Mouse (Mus musculus): ENCODE measurements at regions not wholly inside any gene's neighbourhood (a gene's known extent, or its start where the extent isn't known, plus 50 kb on each side); places are given as distances from the start of the nearest gene placed in this dataset.
A peak's percentile ranks its signal among the peaks of the same experiment; 100 is the strongest.
"Not testable (repeated sequence)": the region's sequence is repeated elsewhere in the genome, so short reads cannot be mapped to it uniquely, and the experiment has no call there.

DNA sequence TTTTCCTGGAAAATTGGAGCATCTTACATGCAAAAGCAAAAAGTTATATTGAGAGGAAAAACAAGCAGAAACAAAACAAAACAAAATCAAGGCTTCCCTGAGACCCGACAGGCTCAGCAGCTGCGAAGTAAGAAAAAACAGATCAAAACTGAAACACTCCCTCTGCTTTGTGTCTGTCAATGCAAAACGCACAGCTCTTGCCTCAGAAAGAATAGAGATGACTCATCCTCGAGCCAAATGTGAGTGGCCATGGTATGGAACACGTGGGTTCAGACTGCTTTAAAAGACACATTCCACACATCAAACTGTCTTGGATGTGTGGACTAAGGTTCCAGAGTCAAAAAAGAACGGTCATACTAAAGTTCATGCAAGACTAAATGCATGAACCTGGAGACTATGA, 163.3 kb upstream of the Fer start:
- DNase-seq (ENCODE audit: low spot score in 2 of 2), result no peak

- no peak for DNase-seq (ENCODE audit: low spot score in 2 of 2)
Measured at GRCm38 (mm10) chr17:63704991-63705390, 157.9 kb upstream of the Fer start.

DNA sequence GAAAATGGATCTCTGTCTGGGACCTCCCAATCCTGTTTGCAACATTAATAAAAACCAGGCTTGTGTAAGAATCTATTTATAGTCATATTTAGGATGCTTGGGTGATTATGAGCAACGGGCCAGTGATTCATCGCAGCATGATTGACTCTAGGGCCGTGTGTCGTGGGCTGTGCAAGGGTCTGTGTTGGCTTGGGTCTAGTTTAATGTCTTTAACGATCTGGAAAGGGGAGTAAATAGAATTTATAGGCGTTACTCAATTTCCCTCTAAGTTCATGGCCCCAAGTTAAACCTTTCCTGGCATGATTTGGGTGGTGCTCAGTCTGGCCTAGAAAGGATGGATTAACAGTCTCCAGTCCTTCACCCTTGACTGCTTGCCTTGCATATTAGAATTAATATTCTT, 149.9 kb upstream of the Fer start:
- no peak for DNase-seq (ENCODE audit: low spot score in 2 of 2)

DNA sequence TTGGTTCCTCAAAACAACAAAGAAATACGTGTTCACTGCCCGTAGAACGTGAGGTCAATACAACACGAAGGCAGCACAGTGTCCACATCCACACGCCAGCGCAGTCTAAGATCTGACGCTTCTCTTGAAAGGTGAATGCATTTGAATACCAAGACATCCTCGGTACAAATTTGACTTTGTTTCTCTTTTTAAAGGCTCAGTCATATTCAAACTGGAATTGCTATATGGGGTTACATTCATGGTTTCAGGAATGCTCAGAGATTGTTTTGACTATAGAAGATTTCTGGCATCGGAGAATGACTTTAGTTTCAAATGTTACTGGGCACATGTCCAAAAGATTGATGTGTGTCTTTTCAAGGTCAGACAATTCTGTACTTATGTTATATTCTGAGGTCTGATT, 147.2 kb upstream of the Fer start:
- DNase-seq (ENCODE audit: low spot score in 2 of 2), result no peak

DNA sequence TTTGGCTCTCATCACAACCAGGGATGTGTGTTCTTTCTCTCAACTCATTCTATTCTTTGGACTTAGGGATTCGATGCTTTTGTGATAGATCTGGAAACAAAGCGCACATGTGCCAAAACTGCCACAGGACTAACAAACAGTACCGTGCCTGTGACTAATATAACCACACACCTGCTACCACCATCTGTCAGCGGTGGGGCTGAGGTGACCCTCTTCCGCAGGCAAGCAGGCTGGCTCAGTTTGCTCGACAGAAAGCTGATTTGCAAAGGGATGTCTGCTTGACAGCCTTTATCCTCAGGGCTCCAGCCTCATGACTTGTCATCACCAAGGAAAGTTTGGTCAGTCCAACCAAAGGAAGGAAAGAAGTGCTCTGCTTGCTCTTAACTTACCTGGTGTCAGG, 146.7 kb upstream of the Fer start:
- peak; percentile 6 to 18 for DNase-seq (ENCODE audit: low spot score in 2 of 2)

DNA sequence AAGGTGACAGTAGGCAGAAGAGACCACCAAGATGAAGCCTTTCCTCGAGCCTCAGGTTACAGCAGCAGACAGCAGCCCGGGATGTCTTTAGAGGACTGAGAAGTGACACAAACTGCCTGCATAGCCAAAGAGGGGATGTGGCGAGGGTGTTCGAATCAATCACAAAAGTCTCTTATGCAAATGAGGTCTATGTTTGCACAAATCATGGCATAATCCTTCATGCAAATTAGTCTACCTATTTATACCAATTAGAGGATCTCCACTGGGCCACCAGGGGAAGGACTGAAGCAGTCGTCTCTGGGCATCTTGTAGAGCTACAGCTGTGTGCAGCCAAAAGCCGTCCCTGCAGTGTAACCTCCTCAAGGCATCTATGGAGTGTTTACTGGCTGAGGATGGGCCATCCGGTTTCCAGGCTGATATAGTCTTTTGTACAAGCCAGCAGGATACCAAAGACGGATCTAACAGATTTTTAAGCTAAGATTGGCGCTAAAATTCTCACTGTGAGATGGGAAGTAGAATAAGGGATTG, 145.7 kb upstream of the Fer start:
- DNase-seq (ENCODE audit: low spot score in 2 of 2), result no peak

DNA sequence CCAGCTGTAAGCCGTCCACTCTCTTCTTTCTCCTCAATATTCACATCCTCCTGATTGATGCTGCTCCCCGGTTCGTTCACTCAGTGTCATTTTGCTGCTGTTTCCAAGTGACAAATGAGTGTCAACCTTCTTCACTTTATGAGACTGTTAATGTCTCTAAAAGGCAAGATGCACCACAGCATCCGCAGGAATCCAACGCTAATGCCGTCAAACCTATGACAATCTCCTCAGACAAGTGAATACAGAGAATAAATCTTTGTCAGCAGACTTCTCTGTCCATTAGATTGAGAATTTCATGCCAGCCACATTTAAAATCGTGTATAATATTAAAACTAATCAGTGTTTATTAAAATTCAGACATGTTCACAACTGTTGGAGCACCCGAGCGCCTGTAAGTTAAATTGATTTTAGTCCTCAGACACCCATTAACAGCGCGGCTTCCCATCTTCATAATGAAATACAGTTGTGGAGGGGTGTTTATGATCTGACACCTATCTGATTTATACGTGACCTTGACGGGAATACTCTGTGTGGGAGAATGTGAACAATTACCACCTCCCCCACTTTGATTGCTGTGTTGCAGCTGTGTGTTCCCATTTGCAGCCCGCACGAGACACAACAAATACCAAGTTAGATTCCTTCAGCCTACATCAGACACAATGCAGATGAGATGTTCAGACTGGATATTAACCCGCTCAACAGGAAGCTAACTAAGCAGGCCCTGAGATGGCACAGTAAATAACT, 143.7 kb upstream of the Fer start:
- DNase-seq (ENCODE audit: low spot score in 2 of 2), result no peak

GRCm38 (mm10) chr17:63719771-63720170, 143.1 kb upstream of the Fer start:
- no peak for DNase-seq (ENCODE audit: low spot score in 2 of 2)

DNA sequence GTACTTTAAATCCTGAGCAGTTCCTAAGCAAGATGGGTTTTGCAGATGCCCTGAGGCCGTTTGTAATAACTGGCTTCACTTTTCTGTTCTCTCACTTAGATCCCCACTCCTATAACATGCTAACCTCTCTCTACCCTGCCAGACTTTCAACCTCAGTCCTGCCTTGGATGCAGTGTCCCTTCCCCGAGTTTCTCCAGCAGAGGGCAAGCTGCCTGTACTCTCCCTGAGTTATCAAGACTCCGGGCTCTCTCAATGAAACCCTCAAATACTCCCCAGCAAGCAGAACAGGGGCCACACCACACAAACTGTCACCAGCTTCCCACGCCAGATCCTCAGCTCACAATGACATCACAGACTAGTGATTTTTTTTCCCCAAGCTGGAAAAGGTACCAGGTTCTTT, 142.0 kb upstream of the Fer start:
- no peak for DNase-seq (ENCODE audit: low spot score in 2 of 2)

- DNase-seq (ENCODE audit: low spot score in 2 of 2), result peak; percentile 8 to 14
Measured at GRCm38 (mm10) chr17:63722434-63723004, 140.3 kb upstream of the Fer start.

- DNase-seq (ENCODE audit: low spot score in 2 of 2), result no peak
Measured at GRCm38 (mm10) chr17:63738206-63738605, 124.7 kb upstream of the Fer start.

DNA sequence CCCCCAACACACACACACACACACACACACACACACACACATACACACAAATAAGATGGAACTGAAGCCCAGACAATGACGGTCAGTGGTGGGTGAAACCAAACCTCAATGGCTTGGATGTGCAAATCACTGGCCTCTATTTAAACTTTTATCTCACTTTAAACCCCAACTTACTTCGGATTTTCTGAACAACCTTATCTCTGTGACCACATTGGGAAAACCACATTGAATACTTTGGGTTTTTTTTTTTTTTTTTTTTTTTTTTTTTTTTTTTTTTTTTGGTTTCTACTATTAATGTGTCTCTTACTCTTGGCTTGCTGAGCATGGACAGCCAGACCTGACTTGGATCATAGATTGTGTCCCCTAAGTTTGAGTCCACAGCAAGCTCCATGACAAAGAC, 123.2 kb upstream of the Fer start:
- DNase-seq (ENCODE audit: low spot score in 2 of 2), result no peak

GRCm38 (mm10) chr17:63749257-63749656, 113.6 kb upstream of the Fer start:
- DNase-seq (ENCODE audit: low spot score in 2 of 2), result not testable (repeated sequence)

GRCm38 (mm10) chr17:63754399-63754798, 108.5 kb upstream of the Fer start:
- DNase-seq (ENCODE audit: low spot score in 2 of 2), result no peak

GRCm38 (mm10) chr17:63757896-63758695, 104.8 kb upstream of the Fer start:
- no peak for DNase-seq (ENCODE audit: low spot score in 2 of 2)

DNA sequence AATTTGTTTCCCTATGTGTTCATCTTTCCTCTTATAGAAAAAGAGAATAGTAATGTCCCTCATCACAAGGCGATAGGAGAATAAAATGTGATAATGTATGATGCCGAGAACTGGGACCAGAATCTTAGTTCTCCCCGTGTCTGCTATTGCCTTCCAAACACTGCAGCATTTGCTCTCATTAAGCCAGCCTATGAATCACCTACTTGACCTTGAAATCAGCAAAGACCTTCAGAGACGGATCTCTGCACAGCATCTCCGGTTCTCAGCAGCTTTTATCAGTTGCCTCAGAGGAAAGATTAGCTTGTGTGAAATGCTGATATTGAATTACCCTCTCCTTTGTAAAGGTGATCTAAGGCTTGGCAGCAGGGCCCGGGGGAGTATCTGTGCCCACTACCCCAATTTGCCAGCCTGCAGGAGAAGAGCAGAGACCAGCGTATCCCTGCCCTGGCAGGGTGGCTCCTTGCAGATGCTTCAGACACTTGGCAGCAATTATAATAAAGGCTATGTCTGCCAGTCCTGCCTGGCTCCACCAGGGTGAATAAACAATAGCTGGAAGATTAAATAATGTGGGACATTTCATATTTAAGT, 104.0 kb upstream of the Fer start:
- no peak for DNase-seq (ENCODE audit: low spot score in 2 of 2)

- no peak for DNase-seq (ENCODE audit: low spot score in 2 of 2)
Measured at GRCm38 (mm10) chr17:63761058-63761457, 101.8 kb upstream of the Fer start.

DNA sequence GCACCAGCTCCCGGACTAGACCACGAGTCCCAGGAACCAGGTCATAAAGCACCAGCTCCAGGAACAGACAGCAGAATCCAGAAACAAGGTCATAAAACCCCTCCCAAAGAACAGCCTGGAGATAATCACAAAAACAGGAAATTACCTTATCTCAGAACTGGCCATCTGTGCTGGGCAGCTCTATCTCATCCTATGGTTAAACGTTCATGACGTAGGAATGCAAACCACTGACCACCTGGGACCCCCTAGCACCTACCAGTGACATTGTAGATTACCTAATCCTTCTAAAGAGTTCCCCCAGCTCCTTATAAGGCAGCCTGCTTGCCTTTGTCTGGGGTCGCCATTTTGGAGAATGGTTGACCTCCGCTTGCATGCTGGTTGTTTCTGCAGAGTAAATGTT, 91.8 kb upstream of the Fer start:
- DNase-seq (ENCODE audit: low spot score in 2 of 2), result no peak

DNA sequence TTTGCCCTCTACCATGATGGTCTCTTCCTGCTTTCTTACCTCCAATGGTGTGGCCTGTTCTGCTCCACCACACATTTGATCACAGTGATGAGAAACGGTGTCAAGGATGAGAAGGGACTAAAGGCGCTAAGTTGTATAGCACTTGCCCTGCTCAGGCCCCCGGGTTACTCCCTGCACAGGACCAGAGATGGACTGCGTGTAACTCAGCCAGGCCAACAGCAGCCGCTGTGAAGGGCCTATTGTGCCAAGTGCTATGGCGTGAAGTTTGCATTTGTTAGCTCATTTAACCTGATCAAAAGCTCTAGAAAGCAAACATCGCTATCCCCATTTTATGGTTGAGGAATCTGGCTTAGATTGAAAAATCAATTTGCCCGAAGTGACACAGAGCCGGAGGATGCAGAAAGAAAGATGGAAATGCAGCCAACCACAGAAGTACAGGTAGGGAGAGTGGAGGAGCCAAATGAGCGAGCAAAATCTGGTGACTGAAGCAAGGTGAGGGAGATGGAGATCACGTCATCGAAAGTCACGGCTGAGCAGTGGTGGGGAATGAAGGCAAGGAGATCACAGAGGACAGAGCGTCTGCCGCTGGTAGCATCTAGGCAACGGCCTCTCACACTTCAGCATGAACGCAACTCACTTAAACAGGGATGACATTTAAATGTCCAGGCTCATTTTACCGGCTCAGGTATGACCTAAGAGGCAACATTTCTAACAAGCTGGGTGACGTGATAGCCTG, 78.3 kb upstream of the Fer start:
- no peak for DNase-seq (ENCODE audit: low spot score in 2 of 2)

DNA sequence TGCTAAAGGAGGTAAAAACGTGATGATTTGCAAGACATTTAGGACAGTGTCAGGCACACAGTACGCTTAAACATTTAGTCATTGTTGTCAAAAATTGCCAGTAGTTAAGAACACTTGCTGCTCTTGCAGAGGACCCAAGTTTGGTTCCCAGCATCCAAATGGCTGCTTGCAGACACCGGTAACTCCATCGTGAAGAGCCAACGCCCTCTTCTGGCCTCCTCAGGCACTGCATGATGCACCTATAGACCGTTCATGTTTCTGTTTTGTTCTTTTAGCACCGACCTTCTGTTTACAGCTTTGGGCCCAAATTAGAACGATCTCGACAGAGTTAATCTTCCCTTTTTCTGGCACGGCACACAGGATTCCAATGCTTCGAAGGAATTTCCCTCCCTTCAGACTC, 76.4 kb upstream of the Fer start:
- no peak for DNase-seq (ENCODE audit: low spot score in 2 of 2)

GRCm38 (mm10) chr17:63794352-63794751, 68.5 kb upstream of the Fer start:
- DNase-seq (ENCODE audit: low spot score in 2 of 2), result no peak

Data from layer of hippocampus, adult 8-10 months (tissue).